In the genomic region with DNA sequence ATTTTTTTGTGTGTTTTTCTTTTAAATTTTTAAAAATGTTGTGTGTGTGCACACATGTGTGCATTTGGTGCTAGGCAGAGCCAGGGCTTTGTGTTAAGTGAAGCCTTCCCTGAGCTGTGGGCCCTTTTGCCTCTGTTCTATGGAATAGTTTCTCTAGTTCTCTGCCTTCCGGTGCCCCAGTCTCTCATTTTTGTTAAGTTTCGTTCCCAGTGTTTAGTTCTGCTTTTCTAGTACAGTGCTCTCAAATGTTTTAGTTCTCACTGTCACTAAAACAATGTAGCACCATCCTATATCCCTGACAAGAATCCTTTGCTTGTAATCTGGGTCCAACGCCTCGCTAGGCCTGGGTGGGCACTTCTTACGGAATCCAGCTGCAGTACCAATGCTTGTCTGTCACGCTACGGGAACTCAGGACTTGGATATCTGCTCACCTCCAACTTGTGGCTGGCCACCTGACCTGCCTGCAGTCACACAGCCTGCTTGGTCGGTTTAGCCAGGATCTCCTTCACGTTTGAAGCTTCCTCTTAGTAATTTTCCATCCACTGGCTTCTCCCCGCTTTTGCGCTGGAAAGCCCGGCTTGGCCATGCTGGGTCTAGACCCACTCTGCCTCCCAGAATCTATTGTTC, we compare ENCODE assay signal across 14 mouse cellular contexts. TPM values are rescaled to one million over a fixed set of nuclear protein-coding genes. Genes with fewer than 3 reads are reported as not detected.
DNase-seq lines count a peak whose midpoint lies in the region; ATAC-seq and TF ChIP-seq lines count a peak whose summit lies in the region.
"Had no signal": no experiment of that assay in that cellular context is flagged by ENCODE, and none has a peak within 500 bp of the region (broad histone marks: within the 10 kb centered on the region; RNA-seq: fewer than 3 reads in every experiment).

No protein-coding gene starts in this region.

- DNase-seq in liver (no peak), ES-E14 (ENCODE audit: low read depth, low spot score) (no peak)
- peak; percentile 43 to 50 for DNase-seq in lung, postnatal 4 days
- no peak for DNase-seq in embryonic facial prominence, embryonic 10.5 days (ENCODE audit: low spot score)
- no peak for DNase-seq in layer of hippocampus, postnatal 10 days (ENCODE audit: low spot score in 2 of 2)
- DNase-seq: adrenal gland, postnatal 10 days; cerebellum, postnatal 10 days; heart, postnatal 4 days had no signal

- no peak for ATAC-seq in liver, embryonic 12.5 days
- ATAC-seq in kidney, embryonic 14.5 days (ENCODE audit: low FRiP score, low TSS enrichment), result 0 out of 2 replicates have a peak, but pooled peaks have one; percentile 35
- ATAC-seq in midbrain, embryonic 16.5 days, result no peak

- no peaks in the 10 kb centered on the region for H3K27me3 ChIP-seq in liver, embryonic 12.5 days (replicated peaks)
- H3K27me3 ChIP-seq in kidney, embryonic 14.5 days (ENCODE audit: control insufficient read depth, insufficient read depth, low read length), result no peaks in the 10 kb centered on the region
- H3K27me3 ChIP-seq in midbrain, embryonic 16.5 days (ENCODE audit: control insufficient read depth, insufficient read depth, low read depth, low read length), result no peaks in the 10 kb centered on the region
- H3K27me3 ChIP-seq in embryonic facial prominence, embryonic 10.5 days (replicated peaks; ENCODE audit: low read depth, poor library complexity, severe bottlenecking), result no peaks in the 10 kb centered on the region
- H3K27me3 ChIP-seq: midbrain, embryonic 12.5 days had no signal

- 57% methylated on average over 12 of the region's 12 CpGs for whole genome bisulfite sequencing in liver, embryonic 12.5 days (ENCODE audit: insufficient replicate concordance)
- WGBS in kidney, embryonic 14.5 days, result 64% methylated on average over 12 of the region's 12 CpGs
- WGBS in midbrain, embryonic 16.5 days, result 76% methylated on average over 12 of the region's 12 CpGs
- 83% methylated on average over 12 of the region's 12 CpGs for WGBS in embryonic facial prominence, embryonic 10.5 days

- no peak overlapping the region for H3K4me3 ChIP-seq in liver, embryonic 12.5 days
- H3K4me3 ChIP-seq in ES-E14 (ENCODE audit: insufficient read depth in 1 of 2, low read depth in 1 of 2, low read length in 2 of 2, poor library complexity in 1 of 2, severe bottlenecking in 1 of 2), result no peak overlapping the region; a peak in 1 of 4 replicates
- no peak overlapping the region for H3K4me3 ChIP-seq in kidney, embryonic 14.5 days (ENCODE audit: low read length)
- H3K4me3 ChIP-seq in midbrain, embryonic 16.5 days (ENCODE audit: low read depth, low read length), result no peak overlapping the region
- no peak overlapping the region for H3K4me3 ChIP-seq in embryonic facial prominence, embryonic 10.5 days
- H3K4me3 ChIP-seq: limb, embryonic 10.5 days; midbrain, embryonic 12.5 days had no signal

- no peaks in the 10 kb centered on the region for H3K9me3 ChIP-seq in liver, embryonic 12.5 days (replicated peaks)
- H3K9me3 ChIP-seq in ES-E14 (ENCODE audit: control insufficient read depth, insufficient read depth, low read depth, low read length), result no peaks in the 10 kb centered on the region
- no peaks in the 10 kb centered on the region for H3K9me3 ChIP-seq in kidney, embryonic 14.5 days (ENCODE audit: control insufficient read depth, low read length)
- H3K9me3 ChIP-seq in midbrain, embryonic 16.5 days (replicated peaks; ENCODE audit: control insufficient read depth, low read length, poor library complexity, severe bottlenecking), result no peaks in the 10 kb centered on the region
- H3K9me3 ChIP-seq in embryonic facial prominence, embryonic 10.5 days, result no peaks in the 10 kb centered on the region
- H3K9me3 ChIP-seq: limb, embryonic 10.5 days; midbrain, embryonic 12.5 days had no signal

- no peaks in the 10 kb centered on the region for H3K36me3 ChIP-seq in liver, embryonic 12.5 days
- H3K36me3 ChIP-seq in ES-E14 (ENCODE audit: control insufficient read depth, insufficient read depth, low read length, poor library complexity, severe bottlenecking), result no peaks in the 10 kb centered on the region
- H3K36me3 ChIP-seq in kidney, embryonic 14.5 days (ENCODE audit: control insufficient read depth, insufficient read depth, low read length), result no peaks in the 10 kb centered on the region
- H3K36me3 ChIP-seq in midbrain, embryonic 16.5 days (ENCODE audit: control insufficient read depth, insufficient read depth, low read length), result no peaks in the 10 kb centered on the region
- H3K36me3 ChIP-seq in embryonic facial prominence, embryonic 10.5 days (replicated peaks), result no peaks in the 10 kb centered on the region
- H3K36me3 ChIP-seq: limb, embryonic 10.5 days; midbrain, embryonic 12.5 days had no signal

- H3K27ac ChIP-seq in liver, embryonic 12.5 days, result 0 out of 2 replicates have a peak overlapping the region, but pooled peaks have one; percentile 22
- H3K27ac ChIP-seq in ES-E14 (ENCODE audit: insufficient read depth, low read depth, low read length, poor library complexity, severe bottlenecking), result peak overlapping the region; percentile 66; the same call in 1 of the 2 replicates
- H3K27ac ChIP-seq in kidney, embryonic 14.5 days (ENCODE audit: low read depth, low read length), result no peak overlapping the region
- no peak overlapping the region for H3K27ac ChIP-seq in midbrain, embryonic 16.5 days (ENCODE audit: low read length)
- H3K27ac ChIP-seq in embryonic facial prominence, embryonic 10.5 days (replicated peaks), result no peak overlapping the region
- H3K27ac ChIP-seq: limb, embryonic 10.5 days; midbrain, embryonic 12.5 days had no signal

- H3K9ac ChIP-seq in liver, embryonic 12.5 days, result no peak overlapping the region
- peak overlapping the region; percentile 42; the same call in 1 of the 2 replicates for H3K9ac ChIP-seq in ES-E14 (ENCODE audit: insufficient read depth, low read depth, low read length, poor library complexity, severe bottlenecking)
- H3K9ac ChIP-seq in kidney, embryonic 14.5 days (ENCODE audit: low read depth, low read length), result no peak overlapping the region
- H3K9ac ChIP-seq in midbrain, embryonic 16.5 days (ENCODE audit: low read depth, low read length), result no peak overlapping the region
- H3K9ac ChIP-seq: midbrain, embryonic 12.5 days had no signal

- H3K4me2 ChIP-seq in liver, embryonic 12.5 days, result no peak overlapping the region
- no peak overlapping the region for H3K4me2 ChIP-seq in kidney, embryonic 14.5 days (replicated peaks; ENCODE audit: low read depth, low read length)
- H3K4me2 ChIP-seq in midbrain, embryonic 16.5 days (ENCODE audit: low read length), result no peak overlapping the region
- H3K4me2 ChIP-seq: midbrain, embryonic 12.5 days had no signal

- peaks cover 17% of the 10 kb centered on the region for H3K4me1 ChIP-seq in liver, embryonic 12.5 days
- H3K4me1 ChIP-seq in ES-E14 (ENCODE audit: control insufficient read depth in 2 of 2, insufficient read depth in 2 of 2, low read length in 2 of 2, poor library complexity in 1 of 2), result peaks cover 21 to 31% of the 10 kb centered on the region in 2 experiments
- H3K4me1 ChIP-seq in kidney, embryonic 14.5 days (ENCODE audit: control insufficient read depth, insufficient read depth, low read length), result no peaks in the 10 kb centered on the region
- no peaks in the 10 kb centered on the region for H3K4me1 ChIP-seq in midbrain, embryonic 16.5 days (ENCODE audit: control insufficient read depth, insufficient read depth, low read length)
- H3K4me1 ChIP-seq in embryonic facial prominence, embryonic 10.5 days, result no peaks in the 10 kb centered on the region
- H3K4me1 ChIP-seq: limb, embryonic 10.5 days; midbrain, embryonic 12.5 days had no signal

- in situ Hi-C loops in ES-E14 (cut with MboI; ENCODE audit: low sequenced_read_pairs in 2 of 2, unreplicated experiment in 2 of 2), result no loop called here

TF ChIP-seq in ES-E14, 5 proteins besides CTCF, POLR2A, EP300 and RAD21:
- TF ChIP-seq ZC3H11A (IDR thresholded peaks at IDR 0.05; ENCODE audit: borderline replicate concordance, low read depth, low read length) (no peak), CHD2 (IDR thresholded peaks at IDR 0.05; ENCODE audit: low read depth, low read length) (no peak), MAFK (IDR thresholded peaks at IDR 0.05; ENCODE audit: insufficient read depth, low read depth, low read length) (no peak), ZNF384 (IDR thresholded peaks at IDR 0.05; ENCODE audit: low read depth, low read length) (no peak), HCFC1 (IDR thresholded peaks at IDR 0.05; ENCODE audit: borderline replicate concordance, insufficient read depth, low read length) (no peak)
TF ChIP-seq in ES-E14: peak in this region for 0.

RNA-seq across cellular contexts. Expression of a gene that starts 8.2 kb away (rescaled TPM):
- 108 and 112 TPM in 2 replicates for polyA plus RNA-seq in liver, embryonic 12.5 days (2016; fragmentation: Nextera tagmentation; extraction: Ambion mirVana)
- total RNA-seq in ES-E14 (2012; rRNA removed), result 143 and 195 TPM in 2 replicates
- 141 and 174 TPM in 2 replicates for polyA plus RNA-seq in kidney, embryonic 14.5 days (2014; fragmentation: Nextera tagmentation; extraction: Ambion mirVana)
- polyA plus RNA-seq in midbrain, embryonic 16.5 days (2015; fragmentation: Nextera tagmentation; extraction: Ambion mirVana), result 145 and 156 TPM in 2 replicates
- polyA plus RNA-seq in embryonic facial prominence, embryonic 10.5 days (2016; fragmentation: Nextera tagmentation; extraction: Ambion mirVana), result 119 and 129 TPM in 2 replicates
- total RNA-seq in layer of hippocampus, postnatal 10 days (2021), result 10 to 100 TPM; 63.6 to 65.1 TPM

RNA-seq across cellular contexts. Expression of a gene that starts 29.8 kb away (rescaled TPM):
- polyA plus RNA-seq in liver, embryonic 12.5 days (2016; fragmentation: Nextera tagmentation; extraction: Ambion mirVana), result 17.3 and 19.1 TPM in 2 replicates
- total RNA-seq in ES-E14 (2012; rRNA removed), result 24.2 and 27.4 TPM in 2 replicates
- 11.1 and 21.3 TPM in 2 replicates for polyA plus RNA-seq in kidney, embryonic 14.5 days (2014; fragmentation: Nextera tagmentation; extraction: Ambion mirVana)
- 9.9 and 10.6 TPM in 2 replicates for polyA plus RNA-seq in midbrain, embryonic 16.5 days (2015; fragmentation: Nextera tagmentation; extraction: Ambion mirVana)
- 28.7 and 33.2 TPM in 2 replicates for polyA plus RNA-seq in embryonic facial prominence, embryonic 10.5 days (2016; fragmentation: Nextera tagmentation; extraction: Ambion mirVana)
- 1 to 10 TPM; 9.3 to 9.9 TPM for total RNA-seq in layer of hippocampus, postnatal 10 days (2021)

RNA-seq across cellular contexts. Expression of a gene that starts 57.3 kb away (rescaled TPM):
- 0.67 and 0.80 TPM in 2 replicates for polyA plus RNA-seq in liver, embryonic 12.5 days (2016; fragmentation: Nextera tagmentation; extraction: Ambion mirVana)
- total RNA-seq in ES-E14 (2012; rRNA removed), result 0.26 and 0.45 TPM in 2 replicates
- not detected in 2 replicates for polyA plus RNA-seq in kidney, embryonic 14.5 days (2014; fragmentation: Nextera tagmentation; extraction: Ambion mirVana)
- not detected in 2 replicates for polyA plus RNA-seq in midbrain, embryonic 16.5 days (2015; fragmentation: Nextera tagmentation; extraction: Ambion mirVana)
- polyA plus RNA-seq in embryonic facial prominence, embryonic 10.5 days (2016; fragmentation: Nextera tagmentation; extraction: Ambion mirVana), result not detected in 2 replicates
- not detected for total RNA-seq in layer of hippocampus, postnatal 10 days (2021)
- total RNA-seq: adrenal gland, postnatal 10 days; gastrocnemius, adult 8-10 months; heart, postnatal 4 days had no signal
- polyA plus RNA-seq: limb, embryonic 10.5 days had no signal

Comparison
In these comparisons a context has a peak if more than half of its experiments do, and no peak if none do; other contexts are left out.
1. H3K27ac ChIP-seq: peak in liver, embryonic 12.5 days (single experiment) and ES-E14 (single experiment); none in kidney, embryonic 14.5 days (single experiment), midbrain, embryonic 16.5 days (single experiment) and embryonic facial prominence, embryonic 10.5 days (single experiment).
2. DNase-seq: peak in lung, postnatal 4 days (2 of 2); none in liver (single experiment), ES-E14 (single experiment), embryonic facial prominence, embryonic 10.5 days (single experiment) and layer of hippocampus, postnatal 10 days (0 of 2).